Mouse (Mus musculus) heart, postnatal 14 days (tissue): ENCODE results near the gene Mknk1. TPM values are rescaled to one million over a fixed set of nuclear protein-coding genes. Genes with fewer than 3 reads are reported as not detected.

Experiments
- DNase-seq, 2 experiments: peaks; one replicate each; pipeline ENCODE4 v3.0.0; 2021 to 2022
- intact Hi-C: fragments of 180-260 bp; cut with DNase I; formaldehyde crosslinking; loops from one replicate; pipeline ENCODE4 v1.15.1; 2025
- total RNA-seq, 2 experiments: library from RNA; stranded (reverse); gene quantifications; 2 replicates each; pipeline ENCODE4 v1.2.3; 2021

Mknk1 gene
- total RNA-seq, 2 experiments from 2014 or later, result 27.8 to 28.1 TPM

- intact Hi-C loops, result loop anchor here (5.0 kb wide), 1 partner anchor 103 kb away; the partner anchor contains the start of gene Efcab14
- no peak for DNase-seq
Observed at GRCm38 (mm10) chr4:115839956-115840355, 958 bp downstream of the Mknk1 start.

- intact Hi-C loops, result no loop called here
- DNase-seq, result no peak
Observed at GRCm38 (mm10) chr4:115840842-115841241, 1.8 kb downstream of the Mknk1 start.

- intact Hi-C loops, result no loop called here
- DNase-seq, result peak in 1 of 2 experiments; percentile 23
Observed at GRCm38 (mm10) chr4:115846656-115847055, 7.7 kb downstream of the Mknk1 start.

DNA sequence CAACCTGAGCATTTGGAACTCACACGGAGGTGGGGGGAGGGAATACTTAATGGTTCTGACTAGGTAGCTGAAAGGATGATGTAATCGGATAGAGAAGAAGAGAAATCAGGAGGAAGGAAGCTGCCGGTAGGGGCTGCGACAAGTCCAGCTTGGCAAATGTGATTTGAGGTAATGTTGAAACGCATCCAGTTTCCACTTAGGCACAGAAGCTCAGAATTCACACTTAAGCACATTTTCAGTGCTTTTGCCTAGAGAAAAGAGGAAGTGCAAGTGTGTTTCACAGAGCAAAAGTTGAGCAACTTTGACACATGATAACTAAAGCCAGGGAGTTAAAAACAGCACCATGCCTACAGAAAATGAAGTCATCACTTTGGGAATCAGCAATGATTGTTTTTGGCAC lies 8.4 kb downstream of the Mknk1 start:
- DNase-seq, result no peak
- intact Hi-C loops, result no loop called here

- intact Hi-C loops, result no loop called here
- no peak for DNase-seq
Observed at GRCm38 (mm10) chr4:115848083-115848482, 9.1 kb downstream of the Mknk1 start.

GRCm38 (mm10) chr4:115848990-115849677 lies 10.1 kb downstream of the Mknk1 start:
- DNase-seq, result no peak
- intact Hi-C loops, result no loop called here

- no peak for DNase-seq
- intact Hi-C loops, result no loop called here
Observed at GRCm38 (mm10) chr4:115850111-115850510, 11.1 kb downstream of the Mknk1 start.

DNA sequence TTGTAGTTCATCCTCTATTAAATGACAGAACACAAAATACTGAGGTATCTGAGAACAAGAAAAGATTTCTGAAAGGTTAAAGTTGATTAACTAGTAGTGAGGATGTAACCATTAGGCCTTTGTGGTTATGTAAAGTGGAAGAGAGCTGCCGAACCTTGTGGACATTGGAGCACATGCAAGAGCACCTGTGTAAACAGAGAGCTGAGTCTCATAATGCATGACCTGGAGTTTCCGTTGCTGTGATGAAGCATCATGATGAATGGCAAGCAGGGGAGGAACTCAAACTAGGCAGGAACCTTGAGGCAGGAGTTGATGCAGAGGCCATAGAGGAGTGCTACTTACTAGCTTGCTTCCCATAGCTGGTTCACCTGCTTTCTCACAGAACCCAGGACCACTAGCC lies 11.6 kb downstream of the Mknk1 start:
- intact Hi-C loops, result no loop called here
- no peak for DNase-seq

GRCm38 (mm10) chr4:115851569-115851968 lies 12.6 kb downstream of the Mknk1 start:
- intact Hi-C loops, result no loop called here
- no peak for DNase-seq

- intact Hi-C loops, result no loop called here
- no peak for DNase-seq
Observed at GRCm38 (mm10) chr4:115855100-115855499, 16.1 kb downstream of the Mknk1 start.

DNA sequence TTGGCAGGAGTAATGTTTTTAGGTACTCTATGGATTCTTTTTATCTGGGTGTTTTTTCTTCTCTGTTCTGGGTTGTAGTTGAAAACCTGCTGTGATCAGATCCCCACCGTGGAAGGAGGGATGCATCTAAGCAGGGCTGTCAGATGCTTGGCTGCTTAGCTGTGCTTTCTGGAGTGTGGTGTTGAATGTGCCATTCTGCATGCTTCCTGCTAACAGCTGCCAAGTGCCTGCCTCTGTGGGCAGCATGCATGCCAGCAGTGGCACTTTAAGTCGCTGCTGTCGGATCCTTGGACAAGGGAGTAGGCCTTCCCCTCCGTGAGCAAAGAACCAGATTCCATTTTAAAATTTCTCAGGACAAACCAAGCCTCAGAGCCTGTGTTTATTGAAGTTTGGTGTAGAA lies 16.6 kb downstream of the Mknk1 start:
- DNase-seq, result no peak
- intact Hi-C loops, result no loop called here

DNA sequence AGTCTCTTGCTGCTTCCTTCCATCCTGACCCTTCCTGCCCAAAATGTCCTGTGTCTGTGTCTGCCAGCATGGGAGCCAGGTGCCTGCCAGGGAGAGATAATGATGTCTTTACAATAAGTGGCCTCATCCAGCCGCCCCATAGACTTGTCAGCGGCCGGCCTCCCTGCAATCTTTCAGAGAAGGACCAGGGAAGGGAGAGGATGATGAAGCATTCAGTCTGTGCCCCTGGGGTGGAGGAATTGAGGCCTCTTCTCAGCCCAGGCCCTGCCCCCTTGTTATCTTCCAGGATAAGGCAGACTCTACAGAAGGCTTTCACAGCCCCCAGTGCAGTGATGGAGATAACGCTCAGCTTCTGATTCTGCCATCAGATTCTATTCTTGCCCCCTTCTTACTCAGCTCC lies 17.3 kb downstream of the Mknk1 start:
- intact Hi-C loops, result no loop called here

GRCm38 (mm10) chr4:115857293-115857883 lies 18.4 kb downstream of the Mknk1 start:
- intact Hi-C loops, result no loop called here
- DNase-seq, result no peak

More for the DNA sequence above, 17.3 kb downstream of the Mknk1 start:
- DNase-seq, result no peak

- intact Hi-C loops, result no loop called here
- no peak for DNase-seq
Observed at GRCm38 (mm10) chr4:115863352-115863751, 24.4 kb downstream of the Mknk1 start.

- DNase-seq, result no peak
- intact Hi-C loops, result no loop called here
Observed at GRCm38 (mm10) chr4:115863880-115864279, 24.9 kb downstream of the Mknk1 start.

DNA sequence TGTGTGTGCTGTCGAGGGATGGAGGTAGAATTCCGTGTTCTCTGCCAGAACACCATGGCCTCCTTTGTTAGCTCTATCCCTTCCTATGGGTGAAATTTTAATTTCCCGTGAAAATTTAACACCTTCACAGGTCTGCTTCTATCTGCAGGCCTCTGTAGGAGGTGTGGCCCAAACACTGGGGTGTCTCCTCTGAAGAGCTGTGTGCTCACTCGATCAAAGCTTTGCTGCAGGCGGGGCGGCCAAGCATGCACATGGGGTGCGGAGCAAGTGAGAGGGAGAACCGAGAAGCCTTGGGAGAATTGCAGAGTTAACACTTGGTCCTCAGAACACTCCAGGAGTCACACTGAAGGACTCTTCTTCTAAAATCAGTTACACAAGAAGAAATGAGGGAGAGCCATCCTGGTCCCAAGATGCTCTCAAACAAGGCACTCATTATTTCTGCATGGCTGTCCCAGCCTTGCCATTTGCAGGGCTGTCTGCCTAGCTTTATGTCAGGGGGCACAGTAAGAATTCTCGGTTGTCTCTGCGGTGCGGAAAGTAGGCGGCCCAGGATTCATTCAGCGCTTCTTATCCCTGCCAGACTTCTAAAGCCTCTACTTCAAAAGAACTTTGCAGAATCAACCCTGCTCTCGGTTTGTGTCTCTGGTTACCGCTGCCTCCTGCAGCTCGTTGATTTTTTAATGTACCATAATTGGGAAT lies 30.7 kb downstream of the Mknk1 start:
- intact Hi-C loops, result no loop called here
- DNase-seq, result no peak

DNA sequence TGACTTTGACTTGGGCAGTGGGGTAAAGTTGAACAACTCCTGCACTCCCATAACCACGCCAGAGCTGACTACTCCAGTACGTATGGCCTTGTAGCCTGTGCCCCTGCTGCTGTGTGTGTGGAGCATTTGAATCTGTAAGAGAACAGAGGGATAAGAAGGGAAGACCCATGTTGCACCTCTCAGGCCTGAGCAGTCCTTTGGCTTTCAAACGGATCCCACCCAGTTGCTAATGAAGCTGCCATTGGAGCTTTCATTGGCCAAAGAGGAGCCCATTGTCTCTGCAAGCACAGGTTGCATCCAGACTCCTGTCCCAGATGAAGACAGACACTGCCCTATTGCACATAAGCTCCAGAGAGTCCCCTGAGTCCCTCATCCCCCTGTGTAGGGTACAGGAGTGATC lies 34.2 kb downstream of the Mknk1 start:
- DNase-seq, result no peak
- intact Hi-C loops, result no loop called here

DNA sequence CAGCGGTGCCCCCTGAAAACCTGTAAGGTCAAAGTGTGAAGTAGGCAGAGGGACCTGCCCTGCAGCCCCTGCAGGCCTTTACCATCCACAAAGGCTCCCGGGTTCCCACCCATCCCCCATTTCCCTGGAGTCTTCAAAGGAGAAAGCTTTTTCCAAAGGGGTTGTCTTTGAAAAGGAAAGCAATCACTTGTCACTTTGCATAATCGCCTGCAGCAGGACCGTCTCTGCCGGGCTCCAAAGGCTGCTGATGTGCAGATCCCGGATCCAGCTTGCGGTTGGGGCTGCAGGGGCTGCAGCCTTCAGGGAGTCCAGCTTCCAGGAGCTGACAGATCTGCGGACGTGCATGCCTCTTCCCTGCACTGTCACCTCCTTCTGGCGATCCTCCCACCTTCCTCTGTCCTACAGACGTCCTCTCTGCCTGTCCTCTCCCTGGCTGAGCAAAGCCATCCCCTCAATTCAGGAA lies 39.2 kb downstream of the Mknk1 start:
- intact Hi-C loops, result no loop called here
- peak in 1 of 2 experiments; percentile 12 for DNase-seq

GRCm38 (mm10) chr4:115878828-115879227 lies 39.8 kb downstream of the Mknk1 start:
- intact Hi-C loops, result no loop called here
- DNase-seq, result no peak

GRCm38 (mm10) chr4:115881183-115881582 lies 42.2 kb downstream of the Mknk1 start:
- intact Hi-C loops, result no loop called here
- DNase-seq, result no peak

DNA sequence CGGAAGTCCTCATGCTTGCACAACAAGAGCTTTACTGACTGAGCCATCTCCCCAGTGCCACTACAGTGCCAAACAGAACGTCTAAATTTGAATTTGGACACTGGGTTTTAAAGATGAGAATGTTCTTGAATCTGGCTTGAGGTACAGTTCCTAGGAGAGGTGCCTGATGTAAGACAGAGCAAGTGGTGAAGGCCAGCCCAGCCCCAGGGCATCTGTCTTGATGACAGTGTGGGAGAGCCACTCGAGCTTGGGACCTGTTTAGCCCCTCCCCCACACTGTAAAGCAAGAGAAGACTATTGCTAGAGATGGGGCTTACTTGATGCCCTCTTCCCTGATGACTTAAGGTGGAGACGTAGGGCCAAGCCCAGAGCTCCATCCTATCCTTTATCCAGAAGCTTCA lies 43.2 kb downstream of the Mknk1 start:
- intact Hi-C loops, result no loop called here

DNA sequence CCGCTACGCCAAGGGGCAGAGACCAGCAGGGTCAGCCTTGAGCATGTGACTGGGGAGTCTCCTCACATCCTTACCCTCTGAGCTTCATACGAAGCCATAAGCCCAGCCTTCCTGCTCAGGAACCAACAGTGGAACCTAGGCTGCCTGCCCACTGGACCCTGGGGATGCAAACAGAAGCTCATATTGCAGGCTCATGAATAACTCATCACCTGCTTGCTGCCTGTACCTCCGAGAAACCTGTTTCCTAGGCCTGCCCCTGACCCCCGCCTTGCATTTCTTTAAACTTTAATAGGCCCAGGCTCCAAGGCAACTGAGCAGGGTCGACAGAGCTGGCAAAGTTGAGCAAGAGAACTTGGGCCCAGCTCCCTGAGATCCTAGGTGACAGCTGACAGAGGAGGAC lies 45.0 kb downstream of the Mknk1 start, which contains the start of gene Kncn:
Kncn (plus strand) TSS at position 379 of the 400 bp plus-strand sequence.
- intact Hi-C loops, result no loop called here
- no peak for DNase-seq

More for the DNA sequence above, 43.2 kb downstream of the Mknk1 start:
- no peak for DNase-seq
